In the genomic region with DNA sequence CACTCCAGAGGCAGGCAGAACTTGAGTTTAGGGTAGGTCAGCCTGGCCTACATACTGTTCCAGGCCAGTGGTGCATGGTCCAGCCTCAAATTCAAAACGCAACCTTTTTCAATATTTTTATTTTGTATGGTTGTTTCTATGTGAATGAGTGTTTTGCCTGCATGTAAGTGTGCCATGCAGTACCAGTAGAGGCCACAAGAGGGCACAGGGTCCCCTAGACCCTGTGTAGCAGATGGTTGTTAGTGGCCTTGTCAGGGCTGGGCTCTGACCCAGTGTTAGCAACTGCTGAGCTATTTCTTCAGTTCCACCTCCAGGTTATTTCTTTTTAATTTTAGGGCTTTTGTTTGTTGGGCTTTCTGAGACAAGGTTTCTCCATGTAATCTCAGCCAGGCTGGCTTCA, we compare ENCODE assay signal across 9 mouse cellular contexts. TPM values are rescaled to one million over a fixed set of nuclear protein-coding genes. Genes with fewer than 3 reads are reported as not detected.
DNase-seq lines count a peak whose midpoint lies in the region; ATAC-seq lines count a peak whose summit lies in the region.
"Had no signal": no experiment of that assay in that cellular context is flagged by ENCODE, and none has a peak within 500 bp of the region (broad histone marks: within the 10 kb centered on the region; RNA-seq: fewer than 3 reads in every experiment).

No protein-coding gene starts in this region.

- peak; percentile 93 for ATAC-seq in granulocyte monocyte progenitor cell, adult 5-6 weeks (replicated peaks; ENCODE audit: poor library complexity, severe bottlenecking)
- ATAC-seq: Patski had no signal

- peak; percentile 51 to 78 for DNase-seq in left cerebral cortex, adult 18-20 months (ENCODE audit: low spot score in 2 of 2)
- DNase-seq in left cerebral cortex, adult 11 months (ENCODE audit: low spot score), result no peak
- DNase-seq in embryo, embryonic 11 days, result peak; percentile 89
- peak; percentile 81 for DNase-seq in kidney, adult 18-20 months
- peak; percentile 86 for DNase-seq in liver
- DNase-seq in naive thymus-derived CD4-positive, alpha-beta T cell, adult 2 months (ENCODE audit: low read depth), result peak; percentile 91
- DNase-seq in spleen, postnatal 36 days (ENCODE audit: low spot score in 2 of 2), result peak; percentile 54 to 62

RNA-seq across cellular contexts. Expression of a gene that starts 15.1 kb away (rescaled TPM):
- 10 to 100 TPM; 28.5 to 31.9 TPM for total RNA-seq in left cerebral cortex, adult 18-20 months (2021)
- 87.7 and 90.3 TPM in 2 replicates for total RNA-seq in granulocyte monocyte progenitor cell, adult 5-6 weeks (2014; fragmentation: Nextera tagmentation)
- 67.3 and 124 TPM in 2 replicates for total RNA-seq in granulocyte monocyte progenitor cell, adult 5-6 weeks (2017)

RNA-seq across cellular contexts. Expression of a gene that starts 15.5 kb away (rescaled TPM):
- 100 to 1,000 TPM; 122 to 129 TPM for total RNA-seq in left cerebral cortex, adult 18-20 months (2021)
- 160 and 220 TPM in 2 replicates for total RNA-seq in granulocyte monocyte progenitor cell, adult 5-6 weeks (2014; fragmentation: Nextera tagmentation)
- 133 and 136 TPM in 2 replicates for total RNA-seq in granulocyte monocyte progenitor cell, adult 5-6 weeks (2017)

RNA-seq across cellular contexts. Expression of a gene that starts 27.3 kb away (rescaled TPM):
- 1 to 10 TPM; 4.8 to 5.0 TPM for total RNA-seq in left cerebral cortex, adult 18-20 months (2021)
- 0.30 and 5.4 TPM in 2 replicates for total RNA-seq in granulocyte monocyte progenitor cell, adult 5-6 weeks (2014; fragmentation: Nextera tagmentation)
- total RNA-seq in granulocyte monocyte progenitor cell, adult 5-6 weeks (2017), result 6.9 and 7.6 TPM in 2 replicates
